Mouse (Mus musculus): Measurements from ENCODE around the gene Tas2r139. TPM values are rescaled to one million over a fixed set of nuclear protein-coding genes. Genes with fewer than 3 reads are reported as not detected.

Gene Tas2r139
- not detected for polyA plus RNA-seq (2014; fragmentation: Illumina TruSeq; extraction: RNeasy Lipid Tissue Mini Kit (QIAGEN cat#74804); ENCODE audit: low replicate concordance)

GRCm38 (mm10) chr6:42140636-42141035 lies at the start of gene Tas2r139:
TSS of gene Tas2r139 (plus strand) at chr6:42140936.

Other genes with a start within 250 kb of the Tas2r139 start
- 1.7 TPM for gene Sval1, start 189.3 kb upstream of the Tas2r139 start, polyA plus RNA-seq (2014; fragmentation: Illumina TruSeq; extraction: RNeasy Lipid Tissue Mini Kit (QIAGEN cat#74804); ENCODE audit: low replicate concordance)
- gene Sval3, start 172.8 kb upstream of the Tas2r139 start, polyA plus RNA-seq (2014; fragmentation: Illumina TruSeq; extraction: RNeasy Lipid Tissue Mini Kit (QIAGEN cat#74804); ENCODE audit: low replicate concordance), result not detected
- gene Sva, start 102.5 kb upstream of the Tas2r139 start, polyA plus RNA-seq (2014; fragmentation: Illumina TruSeq; extraction: RNeasy Lipid Tissue Mini Kit (QIAGEN cat#74804); ENCODE audit: low replicate concordance), result not detected
- not detected for gene Tas2r144, start 74.4 kb downstream of the Tas2r139 start, polyA plus RNA-seq (2014; fragmentation: Illumina TruSeq; extraction: RNeasy Lipid Tissue Mini Kit (QIAGEN cat#74804); ENCODE audit: low replicate concordance)
- 48.8 TPM for gene Gstk1, start 105.0 kb downstream of the Tas2r139 start, polyA plus RNA-seq (2014; fragmentation: Illumina TruSeq; extraction: RNeasy Lipid Tissue Mini Kit (QIAGEN cat#74804); ENCODE audit: low replicate concordance)
- 54.1 TPM for gene Tmem139, start 121.0 kb downstream of the Tas2r139 start, polyA plus RNA-seq (2014; fragmentation: Illumina TruSeq; extraction: RNeasy Lipid Tissue Mini Kit (QIAGEN cat#74804); ENCODE audit: low replicate concordance)
- gene Casp2, start 124.0 kb downstream of the Tas2r139 start, polyA plus RNA-seq (2014; fragmentation: Illumina TruSeq; extraction: RNeasy Lipid Tissue Mini Kit (QIAGEN cat#74804); ENCODE audit: low replicate concordance), result 67.1 TPM
- 0.15 TPM for gene Clcn1, start 145.7 kb downstream of the Tas2r139 start, polyA plus RNA-seq (2014; fragmentation: Illumina TruSeq; extraction: RNeasy Lipid Tissue Mini Kit (QIAGEN cat#74804); ENCODE audit: low replicate concordance)
- 0.15 TPM for gene Fam131b, start 183.7 kb downstream of the Tas2r139 start, polyA plus RNA-seq (2014; fragmentation: Illumina TruSeq; extraction: RNeasy Lipid Tissue Mini Kit (QIAGEN cat#74804); ENCODE audit: low replicate concordance)
- 0.85 TPM for gene Zyx, start 208.7 kb downstream of the Tas2r139 start, polyA plus RNA-seq (2014; fragmentation: Illumina TruSeq; extraction: RNeasy Lipid Tissue Mini Kit (QIAGEN cat#74804); ENCODE audit: low replicate concordance)
- 7.2 TPM for gene Epha1, start 232.3 kb downstream of the Tas2r139 start, polyA plus RNA-seq (2014; fragmentation: Illumina TruSeq; extraction: RNeasy Lipid Tissue Mini Kit (QIAGEN cat#74804); ENCODE audit: low replicate concordance)

Data from small intestine, adult 10 weeks (tissue).